Mouse (Mus musculus) lung, adult 2 months (tissue): ENCODE measurements at regions not wholly inside any gene's neighbourhood (a gene's known extent, or its start where the extent isn't known, plus 50 kb on each side); places are given as distances from the start of the nearest gene placed in this dataset.

ENCODE experiments used
- DNase-seq: peaks from one replicate; pipeline ENCODE4 v3.0.0; 2022
- H3K4me1 ChIP-seq: fragments of 200-500 bp; 2 replicates; pipeline ENCODE4 v1.6.1; 2011; ENCODE audit warnings: low read length; ENCODE audit not compliant: control insufficient read depth, insufficient read depth
- H3K4me3 ChIP-seq: fragments of 200-500 bp; replicated peaks from 2 replicates; pipeline ENCODE3; 2011; ENCODE audit warnings: low read depth, mild to moderate bottlenecking, control low read depth, low read length; ENCODE audit errors: extremely low read depth
- CTCF ChIP-seq: fragments of 200-500 bp; IDR thresholded peaks from 2 replicates; pipeline ENCODE4 v1.5.1; 2011; ENCODE audit warnings: mild to moderate bottlenecking, low read length, control low read depth; ENCODE audit not compliant: insufficient read depth
- POLR2A ChIP-seq: fragments of 200-500 bp; IDR thresholded peaks from 2 replicates; pipeline ENCODE4 v1.6.1; 2011; ENCODE audit warnings: low read depth, mild to moderate bottlenecking, control low read depth, low read length, borderline replicate concordance; ENCODE audit errors: extremely low read depth
- WGBS: fragments of 180-500 bp; shearing (Covaris S2); methylation state at CpG from one replicate; pipeline ENCODE4 v1.1.7; 2018; 5-methylcytosine and 5-hydroxymethylcytosine counted together

DNA sequence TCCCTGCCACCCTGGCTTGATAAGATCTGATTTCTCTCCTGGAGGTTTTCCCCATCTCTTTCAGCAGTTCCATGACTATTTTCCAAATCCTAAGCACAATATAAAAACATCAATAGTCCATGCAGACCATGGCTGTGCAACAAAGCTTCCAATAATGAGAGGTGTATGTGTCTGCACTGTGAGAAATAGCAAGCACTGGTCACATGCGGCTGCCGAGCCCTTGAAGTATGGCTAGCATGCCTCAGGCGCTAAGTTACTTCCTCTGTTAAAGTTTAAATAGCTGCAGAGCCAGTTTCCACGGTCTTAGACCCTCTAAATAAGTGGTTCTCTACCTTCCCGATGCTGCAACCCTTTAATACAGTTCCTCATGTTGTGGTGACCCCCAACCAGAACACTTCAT is 306.6 kb downstream of the Bbx start:
- WGBS, result 60% methylated on average over 5 of the region's 5 CpGs
- no peak for TF ChIP-seq POLR2A
- no peak for TF ChIP-seq CTCF
- DNase-seq, result no peak

DNA sequence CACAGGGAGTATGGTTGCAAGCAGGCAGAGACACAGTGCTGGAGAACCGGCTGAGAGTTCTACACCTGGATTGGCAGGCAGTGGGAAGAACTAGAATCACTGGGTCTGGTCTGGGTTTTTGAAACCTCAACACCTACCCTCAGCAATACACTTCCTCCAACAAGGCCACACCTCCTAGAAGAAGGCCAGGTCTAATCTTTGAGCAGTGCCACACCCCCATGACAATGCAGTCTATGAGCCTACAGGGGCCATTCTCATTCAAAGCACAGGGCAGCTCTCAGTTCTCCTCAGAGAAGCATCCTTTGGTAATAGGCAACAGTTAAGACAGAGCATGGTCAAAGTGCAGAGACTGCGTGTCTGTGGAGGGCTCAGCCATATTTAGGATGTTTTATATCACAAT is 300.8 kb downstream of the Bbx start:
- WGBS, result 92% methylated on average over 2 of the region's 2 CpGs
- no peak for DNase-seq
- no peak overlapping the region for H3K4me3 ChIP-seq
- H3K4me1 ChIP-seq, result no peaks in the 10 kb centered on the region
- TF ChIP-seq POLR2A (no peak), CTCF (no peak)

More for the DNA sequence above, 306.6 kb downstream of the Bbx start:
- H3K4me1 ChIP-seq, result no peaks in the 10 kb centered on the region
- no peak overlapping the region for H3K4me3 ChIP-seq
